Mouse (Mus musculus): ENCODE measurements around the gene Dynlt1f. TPM values are rescaled to one million over a fixed set of nuclear protein-coding genes. Genes with fewer than 3 reads are reported as not detected.
"Not testable (repeated sequence)": the region's sequence is repeated elsewhere in the genome, so short reads cannot be mapped to it uniquely, and the experiment has no call there.

Dynlt1f gene
- polyA plus RNA-seq, 1 experiment from 2014 or later, result 186 TPM

DNA sequence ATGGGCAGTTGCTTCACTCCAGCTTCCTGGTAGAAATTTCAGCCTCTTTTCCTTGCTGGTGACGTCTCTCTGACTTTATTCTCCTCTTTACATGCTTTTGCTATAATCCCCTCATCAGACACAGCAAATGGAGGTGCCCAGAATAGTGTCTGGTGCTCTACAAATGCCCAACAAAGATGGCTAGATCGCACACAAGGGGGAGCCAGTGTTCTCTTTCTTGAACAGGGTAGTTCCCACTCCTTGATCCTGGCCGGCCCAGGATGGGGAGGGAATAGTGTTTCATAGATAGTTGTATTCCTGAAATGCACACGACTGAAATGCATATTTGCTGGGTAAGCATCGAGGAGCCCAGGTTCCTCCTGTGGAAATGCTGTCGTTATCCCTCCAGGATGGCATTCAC lies 12.8 kb upstream of the Dynlt1f start:
- H3K36me3 ChIP-seq (ENCODE audit: control insufficient read depth, insufficient read depth, low read length); H3K27ac ChIP-seq (replicated peaks); H3K4me1 ChIP-seq (replicated peaks; ENCODE audit: control insufficient read depth, insufficient read depth); H3K9ac ChIP-seq (ENCODE audit: low read length); DNase-seq (ENCODE audit: low spot score); H3K4me3 ChIP-seq (ENCODE audit: low read depth, low read length); H3K9me3 ChIP-seq (ENCODE audit: control insufficient read depth, low read length); H3K4me2 ChIP-seq (replicated peaks; ENCODE audit: low read depth); H3K27me3 ChIP-seq (ENCODE audit: control insufficient read depth, insufficient read depth, low read length): not testable (repeated sequence)
- ATAC-seq (ENCODE audit: low FRiP score, low TSS enrichment), result peak; percentile 63; the same call in 1 of the 2 replicates
- no CpG with 5 or more reads among the region's 6 CpGs for WGBS

DNA sequence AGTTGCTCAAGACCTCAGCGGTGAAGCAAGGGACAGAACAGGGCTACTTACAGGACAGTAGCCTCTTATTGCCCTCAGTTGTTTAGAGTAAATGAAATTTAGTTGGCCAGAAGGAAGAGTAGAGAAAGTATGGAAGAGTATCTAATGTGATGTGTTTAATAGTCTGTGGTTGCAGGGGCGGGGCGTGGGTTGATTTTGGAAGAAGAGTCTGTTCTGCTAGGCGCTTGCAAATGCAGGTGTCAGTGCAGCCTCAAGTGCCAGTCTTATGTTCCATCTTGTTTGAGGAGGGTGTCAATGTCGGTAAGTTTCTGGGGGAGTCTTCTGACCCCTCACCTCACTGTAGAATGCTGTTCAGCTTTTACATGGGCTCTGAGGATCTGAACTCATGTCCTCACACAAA lies 9.7 kb upstream of the Dynlt1f start:
- not testable (repeated sequence) for H3K9ac ChIP-seq (ENCODE audit: low read length); H3K36me3 ChIP-seq (ENCODE audit: control insufficient read depth, insufficient read depth, low read length); H3K4me3 ChIP-seq (ENCODE audit: low read depth, low read length); H3K27me3 ChIP-seq (ENCODE audit: control insufficient read depth, insufficient read depth, low read length); ATAC-seq (ENCODE audit: low FRiP score, low TSS enrichment); H3K4me2 ChIP-seq (replicated peaks; ENCODE audit: low read depth); H3K9me3 ChIP-seq (ENCODE audit: control insufficient read depth, low read length); DNase-seq (ENCODE audit: low spot score); H3K27ac ChIP-seq (replicated peaks); H3K4me1 ChIP-seq (replicated peaks; ENCODE audit: control insufficient read depth, insufficient read depth)
- WGBS, result 90% methylated on average over 4 of the region's 5 CpGs

DNA sequence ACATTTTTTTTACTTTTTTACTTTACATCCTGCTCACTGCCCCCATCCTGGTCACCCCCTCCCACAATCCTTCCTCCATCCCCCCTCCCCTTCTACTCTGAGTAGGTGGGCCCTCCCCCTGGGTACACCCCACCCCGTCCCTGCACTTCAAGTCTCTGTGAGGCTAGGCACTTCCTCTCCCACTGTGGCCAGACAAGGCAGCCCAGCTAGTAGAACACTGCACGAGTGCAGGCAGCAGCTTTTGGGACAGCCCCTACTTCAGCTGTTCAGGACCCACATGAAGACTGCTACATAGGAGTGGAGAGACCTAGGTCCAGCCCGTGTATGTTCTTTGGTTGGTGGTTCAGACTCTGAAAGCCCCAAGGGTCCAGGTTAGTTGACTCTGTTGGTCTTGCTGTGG lies 7.1 kb upstream of the Dynlt1f start:
- ATAC-seq (ENCODE audit: low FRiP score, low TSS enrichment); H3K36me3 ChIP-seq (ENCODE audit: control insufficient read depth, insufficient read depth, low read length); H3K9ac ChIP-seq (ENCODE audit: low read length); DNase-seq (ENCODE audit: low spot score); H3K9me3 ChIP-seq (ENCODE audit: control insufficient read depth, low read length); H3K4me1 ChIP-seq (replicated peaks; ENCODE audit: control insufficient read depth, insufficient read depth); H3K27ac ChIP-seq (replicated peaks); H3K4me3 ChIP-seq (ENCODE audit: low read depth, low read length); H3K4me2 ChIP-seq (replicated peaks; ENCODE audit: low read depth); H3K27me3 ChIP-seq (ENCODE audit: control insufficient read depth, insufficient read depth, low read length): not testable (repeated sequence)
- WGBS, result 44% methylated on average over 3 of the region's 3 CpGs

DNA sequence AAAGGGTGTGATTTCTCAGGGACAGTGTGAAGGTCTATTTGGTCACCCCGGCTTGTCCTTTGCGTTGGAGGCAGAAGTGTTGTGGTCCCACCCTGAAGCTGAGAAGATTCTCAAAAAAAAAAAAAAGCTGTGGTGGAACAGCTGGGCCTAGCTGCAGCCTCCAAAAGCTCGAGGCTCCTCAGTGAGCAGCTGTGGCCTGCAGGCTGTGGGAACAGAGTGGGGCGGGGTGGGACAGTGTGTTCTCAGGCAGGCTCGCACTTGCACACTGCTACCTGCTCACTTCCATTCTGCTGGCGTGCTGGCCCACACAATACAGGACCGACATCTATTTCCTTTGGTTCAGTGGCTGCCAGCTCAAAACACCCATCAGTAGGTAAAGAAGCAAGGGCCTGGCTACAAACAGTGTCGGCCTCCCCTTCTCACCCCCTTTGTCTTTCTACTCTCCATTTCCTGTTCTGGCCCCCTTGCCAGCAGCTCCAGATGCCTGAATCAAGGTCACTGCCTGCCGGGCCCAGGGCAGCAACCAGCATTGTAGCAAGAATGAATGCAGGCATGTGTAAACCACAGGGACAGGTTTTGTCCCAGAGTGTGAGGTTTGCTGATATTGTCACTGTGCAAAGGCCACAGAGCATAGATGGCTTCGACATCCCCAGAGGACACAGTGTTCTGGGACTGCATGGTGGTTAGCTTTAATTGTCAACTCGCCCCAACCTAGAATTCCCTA lies 5.6 kb upstream of the Dynlt1f start:
- not testable (repeated sequence) for H3K36me3 ChIP-seq (ENCODE audit: control insufficient read depth, insufficient read depth, low read length); H3K27me3 ChIP-seq (ENCODE audit: control insufficient read depth, insufficient read depth, low read length); H3K4me2 ChIP-seq (replicated peaks; ENCODE audit: low read depth); H3K4me3 ChIP-seq (ENCODE audit: low read depth, low read length); H3K9ac ChIP-seq (ENCODE audit: low read length); H3K4me1 ChIP-seq (replicated peaks; ENCODE audit: control insufficient read depth, insufficient read depth); H3K9me3 ChIP-seq (ENCODE audit: control insufficient read depth, low read length)
- ATAC-seq (ENCODE audit: low FRiP score, low TSS enrichment) (peak; percentile 64), DNase-seq (ENCODE audit: low spot score) (peak; percentile 54)
- 18% methylated on average over 8 of the region's 11 CpGs for WGBS
- H3K27ac ChIP-seq (replicated peaks), result 0 out of 2 replicates have a peak overlapping the region, but pooled peaks have one; percentile 13

GRCm38 (mm10) chr17:6660589-6660988 lies 4.9 kb upstream of the Dynlt1f start:
- H3K4me1 ChIP-seq (replicated peaks; ENCODE audit: control insufficient read depth, insufficient read depth); H3K4me3 ChIP-seq (ENCODE audit: low read depth, low read length); DNase-seq (ENCODE audit: low spot score); H3K9me3 ChIP-seq (ENCODE audit: control insufficient read depth, low read length); H3K4me2 ChIP-seq (replicated peaks; ENCODE audit: low read depth); H3K27me3 ChIP-seq (ENCODE audit: control insufficient read depth, insufficient read depth, low read length); ATAC-seq (ENCODE audit: low FRiP score, low TSS enrichment); H3K36me3 ChIP-seq (ENCODE audit: control insufficient read depth, insufficient read depth, low read length); H3K9ac ChIP-seq (ENCODE audit: low read length); H3K27ac ChIP-seq (replicated peaks): not testable (repeated sequence)
- WGBS, result 12% methylated on average over 6 of the region's 6 CpGs

DNA sequence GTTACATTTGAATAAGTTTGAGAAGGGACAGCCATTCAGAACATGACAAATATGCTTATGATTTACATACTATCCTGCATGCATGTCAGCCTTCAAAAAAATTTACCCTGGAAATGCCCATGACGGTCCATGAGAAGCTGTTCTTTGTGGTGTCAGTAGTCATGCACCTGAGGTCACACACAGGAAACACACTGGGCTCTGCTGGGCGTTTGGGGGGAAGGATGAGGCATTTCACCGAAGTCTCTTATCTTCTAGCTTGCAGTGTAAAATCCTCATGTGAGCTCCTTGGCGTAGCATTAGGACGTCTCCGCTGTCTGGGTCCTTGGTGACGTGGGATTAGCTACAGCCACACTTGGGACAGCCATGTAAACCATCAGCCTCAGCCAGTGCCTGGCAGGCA lies 3.1 kb upstream of the Dynlt1f start, which contains the start of gene Sytl3:
Sytl3 (plus strand) TSS at position 293 of the 400 bp plus-strand sequence.
- H3K4me1 ChIP-seq (replicated peaks; ENCODE audit: control insufficient read depth, insufficient read depth); H3K27me3 ChIP-seq (ENCODE audit: control insufficient read depth, insufficient read depth, low read length); H3K27ac ChIP-seq (replicated peaks); H3K9ac ChIP-seq (ENCODE audit: low read length); H3K36me3 ChIP-seq (ENCODE audit: control insufficient read depth, insufficient read depth, low read length); ATAC-seq (ENCODE audit: low FRiP score, low TSS enrichment); DNase-seq (ENCODE audit: low spot score); H3K4me2 ChIP-seq (replicated peaks; ENCODE audit: low read depth); H3K9me3 ChIP-seq (ENCODE audit: control insufficient read depth, low read length); H3K4me3 ChIP-seq (ENCODE audit: low read depth, low read length): not testable (repeated sequence)
- whole genome bisulfite sequencing, result 89% methylated on average over 4 of the region's 7 CpGs

GRCm38 (mm10) chr17:6656471-6656870 lies 771 bp upstream of the Dynlt1f start:
- H3K27me3 ChIP-seq (ENCODE audit: control insufficient read depth, insufficient read depth, low read length); H3K27ac ChIP-seq (replicated peaks); H3K4me3 ChIP-seq (ENCODE audit: low read depth, low read length); DNase-seq (ENCODE audit: low spot score); H3K9me3 ChIP-seq (ENCODE audit: control insufficient read depth, low read length); ATAC-seq (ENCODE audit: low FRiP score, low TSS enrichment); H3K36me3 ChIP-seq (ENCODE audit: control insufficient read depth, insufficient read depth, low read length); H3K4me1 ChIP-seq (replicated peaks; ENCODE audit: control insufficient read depth, insufficient read depth); H3K4me2 ChIP-seq (replicated peaks; ENCODE audit: low read depth); H3K9ac ChIP-seq (ENCODE audit: low read length): not testable (repeated sequence)
- 70% methylated on average over 1 of the region's 3 CpGs for WGBS

DNA sequence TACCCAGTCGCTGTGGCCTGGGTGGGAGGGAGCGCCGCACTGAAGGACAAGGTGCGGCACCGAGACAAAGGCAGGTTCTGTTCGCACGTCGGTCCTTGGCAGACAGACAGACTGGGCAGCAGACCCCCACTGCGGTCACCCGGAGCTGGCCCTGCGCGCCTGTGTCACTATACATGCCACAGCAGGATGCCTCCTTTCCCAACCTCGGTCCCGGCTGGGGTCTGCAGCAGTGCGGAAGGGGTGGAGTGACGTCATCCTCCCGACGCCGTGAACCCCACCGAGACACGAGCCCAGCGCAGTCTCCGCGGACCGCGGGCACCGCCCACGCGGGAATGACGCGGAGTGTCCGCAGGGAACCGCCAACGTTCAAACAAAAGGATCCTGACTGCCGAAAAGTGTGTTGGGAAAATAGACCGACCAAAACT lies 601 bp downstream of the Dynlt1f start:
- H3K36me3 ChIP-seq (ENCODE audit: control insufficient read depth, insufficient read depth, low read length); H3K4me1 ChIP-seq (replicated peaks; ENCODE audit: control insufficient read depth, insufficient read depth); H3K9me3 ChIP-seq (ENCODE audit: control insufficient read depth, low read length); H3K27me3 ChIP-seq (ENCODE audit: control insufficient read depth, insufficient read depth, low read length): not testable (repeated sequence)
- WGBS, result under 1% methylated on average over 34 of the region's 36 CpGs
- ATAC-seq (ENCODE audit: low FRiP score, low TSS enrichment) (peak; percentile 84), DNase-seq (ENCODE audit: low spot score) (peak; percentile 84)
- Histone ChIP-seq H3K27ac (replicated peaks) (peak overlapping the region; percentile 65; the same call in 1 of the 2 replicates), H3K4me2 (replicated peaks; ENCODE audit: low read depth) (peak overlapping the region; percentile 52), H3K9ac (ENCODE audit: low read length) (peak overlapping the region; percentile 59; the same call in 1 of the 2 replicates), H3K4me3 (ENCODE audit: low read depth, low read length) (peak overlapping the region; percentile 44)

- not testable (repeated sequence) for H3K27ac ChIP-seq (replicated peaks); H3K9me3 ChIP-seq (ENCODE audit: control insufficient read depth, low read length); DNase-seq (ENCODE audit: low spot score); H3K9ac ChIP-seq (ENCODE audit: low read length); H3K36me3 ChIP-seq (ENCODE audit: control insufficient read depth, insufficient read depth, low read length); H3K4me1 ChIP-seq (replicated peaks; ENCODE audit: control insufficient read depth, insufficient read depth); ATAC-seq (ENCODE audit: low FRiP score, low TSS enrichment); H3K4me3 ChIP-seq (ENCODE audit: low read depth, low read length); H3K27me3 ChIP-seq (ENCODE audit: control insufficient read depth, insufficient read depth, low read length); H3K4me2 ChIP-seq (replicated peaks; ENCODE audit: low read depth)
- WGBS, result 89% methylated on average over 4 of the region's 5 CpGs
Measured at GRCm38 (mm10) chr17:6653341-6653946, 2.3 kb downstream of the Dynlt1f start.

Data from stomach, postnatal 0 days (tissue).